Mouse (Mus musculus) left cerebral cortex, adult 2 months (tissue): ENCODE measurements around the gene Tmtc3. TPM values are rescaled to one million over a fixed set of nuclear protein-coding genes. Genes with fewer than 3 reads are reported as not detected.

ENCODE experiments used
- DNase-seq, 2 experiments: peaks; one replicate each; pipeline ENCODE4 v3.0.0; 2021 to 2022; ENCODE audit warnings: low spot score in 2 of 2, mixed read lengths in 1 of 2; ENCODE audit errors: extremely low spot score in 1 of 2
- H3K27ac ChIP-seq: fragments of 200-600 bp; 2 replicates; pipeline ENCODE4 v1.8.1; 2022
- H3K4me3 ChIP-seq: fragments of 200-600 bp; 2 replicates; pipeline ENCODE4 v1.8.1; 2022
- CTCF ChIP-seq: fragments of 200-600 bp; IDR thresholded peaks from 2 replicates; pipeline ENCODE4 v1.8.1; 2022; ENCODE audit warnings: antibody characterized with exemption, mild to moderate bottlenecking, moderate library complexity
- intact Hi-C: fragments of 180-260 bp; cut with DNase I; formaldehyde crosslinking; loops from one replicate; pipeline ENCODE4 v1.15.1; 2025
- long read RNA-seq, 2 experiments: library from polyadenylated mRNA; stranded (forward); transcript quantifications; one replicate each; pipeline ENCODE4 v2.0.0; 2021; ENCODE audit warnings: borderline mapping rate in 2 of 2
- total RNA-seq, 2 experiments: library from RNA; stranded (reverse); gene quantifications; 2 replicates each; pipeline ENCODE4 v1.2.3; 2021

Tmtc3 gene
- 10 to 100 TPM; 12.5 to 14.7 TPM for total RNA-seq
- long read RNA-seq, experiment 1, full-length matches to known transcripts, result 7 of 8 reads
- long read RNA-seq, experiment 1, partial matches to known transcripts, result 1 of 8 reads
- long read RNA-seq, experiment 1, other reads (novel, unspliced or antisense), result 0 of 8 reads
- long read RNA-seq, experiment 2, full-length matches to known transcripts, result 4 of 7 reads
- long read RNA-seq, experiment 2, partial matches to known transcripts, result 1 of 7 reads
- long read RNA-seq, experiment 2, other reads (novel, unspliced or antisense), result 2 of 7 reads

GRCm38 (mm10) chr10:100487097-100487978 is at the start of gene Tmtc3, which contains the start of gene Cep290:
Tmtc3 (minus strand) TSS chr10:100487350.
Cep290 (plus strand) TSS chr10:100487558.
- TF ChIP-seq CTCF, result no peak
- peak; percentile 95 for DNase-seq
- intact Hi-C loops, result loop anchor here (2.0 kb wide), 1 partner anchor 101 kb away; no protein-coding TSS in a partner anchor
- Histone ChIP-seq H3K4me3 (peak within 1 kb of the TSS; percentile 85), H3K27ac (peak within 1 kb of the TSS; percentile 82)

GRCm38 (mm10) chr10:100524499-100525390 is 37.6 kb upstream of the Tmtc3 start:
- intact Hi-C loops, result no loop called here
- DNase-seq, result no peak
- H3K27ac ChIP-seq, result no peak overlapping the region

GRCm38 (mm10) chr10:100522330-100522729 is 35.2 kb upstream of the Tmtc3 start:
- intact Hi-C loops, result no loop called here
- TF ChIP-seq CTCF, result no peak

More at GRCm38 (mm10) chr10:100524499-100525390, 37.6 kb upstream of the Tmtc3 start:
- no peak for TF ChIP-seq CTCF
- no peak overlapping the region for H3K4me3 ChIP-seq

GRCm38 (mm10) chr10:100521617-100522016 is 34.5 kb upstream of the Tmtc3 start:
- no peak for DNase-seq
- Histone ChIP-seq H3K4me3 (no peak overlapping the region), H3K27ac (no peak overlapping the region)
- no peak for TF ChIP-seq CTCF
- intact Hi-C loops, result no loop called here

More at GRCm38 (mm10) chr10:100522330-100522729, 35.2 kb upstream of the Tmtc3 start:
- no peak for DNase-seq
- Histone ChIP-seq H3K4me3 (no peak overlapping the region), H3K27ac (no peak overlapping the region)

- Histone ChIP-seq H3K4me3 (no peak overlapping the region), H3K27ac (no peak overlapping the region)
- no peak for DNase-seq
- intact Hi-C loops, result no loop called here
- TF ChIP-seq CTCF, result no peak
Observed at GRCm38 (mm10) chr10:100508170-100508569, 21.0 kb upstream of the Tmtc3 start.

GRCm38 (mm10) chr10:100498309-100498708 is 11.2 kb upstream of the Tmtc3 start:
- no peak for TF ChIP-seq CTCF
- DNase-seq, result no peak
- intact Hi-C loops, result loop anchor here (5.0 kb wide), 1 partner anchor 79 kb away; no protein-coding TSS in a partner anchor
- Histone ChIP-seq H3K4me3 (no peak overlapping the region), H3K27ac (no peak overlapping the region)

- intact Hi-C loops, result no loop called here
- H3K27ac ChIP-seq, result no peak overlapping the region
- DNase-seq, result no peak
- no peak for TF ChIP-seq CTCF
- H3K4me3 ChIP-seq, result no peak overlapping the region
Observed at GRCm38 (mm10) chr10:100491916-100492315, 4.8 kb upstream of the Tmtc3 start.

- intact Hi-C loops, result loop anchor here (2.0 kb wide), 1 partner anchor 102 kb away; no protein-coding TSS in a partner anchor
- DNase-seq, result peak in 1 of 2 experiments; percentile 13
- peak overlapping the region; percentile 85 for H3K4me3 ChIP-seq
- peak overlapping the region; percentile 82 for H3K27ac ChIP-seq
- TF ChIP-seq CTCF, result no peak
Observed at GRCm38 (mm10) chr10:100486701-100487096, 451 bp downstream of the Tmtc3 start.

- no peak for DNase-seq
- H3K27ac ChIP-seq, result no peak overlapping the region
- no peak overlapping the region for H3K4me3 ChIP-seq
- intact Hi-C loops, result no loop called here
- no peak for TF ChIP-seq CTCF
Observed at GRCm38 (mm10) chr10:100479538-100479937, 7.6 kb downstream of the Tmtc3 start.

GRCm38 (mm10) chr10:100475040-100475439 is 12.1 kb downstream of the Tmtc3 start:
- intact Hi-C loops, result loop anchor here (2.0 kb wide), 1 partner anchor 834 kb away; no protein-coding TSS in a partner anchor
- peak; percentile 63 for TF ChIP-seq CTCF
- H3K4me3 ChIP-seq, result no peak overlapping the region
- DNase-seq, result no peak
- no peak overlapping the region for H3K27ac ChIP-seq

- Histone ChIP-seq H3K4me3 (no peak overlapping the region), H3K27ac (no peak overlapping the region)
- DNase-seq, result no peak
- intact Hi-C loops, result no loop called here
- TF ChIP-seq CTCF, result no peak
Observed at GRCm38 (mm10) chr10:100460515-100460914, 26.6 kb downstream of the Tmtc3 start.
